Mouse (Mus musculus) lung, embryonic 15.5 days (tissue): Measurements from ENCODE around the gene Tssk1. TPM values are rescaled to one million over a fixed set of nuclear protein-coding genes. Genes with fewer than 3 reads are reported as not detected.

Source experiments
- ATAC-seq: fragments of 200-750 bp; cut with Nextera tagmentation; 2 replicates; pipeline ENCODE4 v1.8.0; 2017; ENCODE audit warnings: moderate number of reproducible peaks, borderline replicate concordance; ENCODE audit not compliant: low FRiP score, low TSS enrichment; ENCODE audit errors: extremely low read depth
- H3K27ac ChIP-seq: fragments of 300-500 bp; sonication (generic); 2 replicates; pipeline ENCODE4 v1.5.1; 2015; ENCODE audit warnings: moderate library complexity, mild to moderate bottlenecking, inconsistent platforms
- H3K27me3 ChIP-seq: fragments of 300-500 bp; sonication (generic); 2 replicates; pipeline ENCODE4 v1.6.1; 2015; ENCODE audit warnings: inconsistent platforms
- H3K36me3 ChIP-seq: fragments of 300-500 bp; sonication (generic); 2 replicates; pipeline ENCODE4 v1.6.1; 2015; ENCODE audit warnings: inconsistent platforms
- H3K4me1 ChIP-seq: fragments of 300-500 bp; sonication (generic); 2 replicates; pipeline ENCODE4 v1.6.1; 2015; ENCODE audit warnings: inconsistent platforms
- H3K4me2 ChIP-seq: fragments of 300-500 bp; sonication (generic); 2 replicates; pipeline ENCODE4 v1.6.1; 2015; ENCODE audit warnings: inconsistent platforms, mild to moderate bottlenecking, moderate library complexity
- H3K4me3 ChIP-seq: fragments of 300-500 bp; sonication (generic); 2 replicates; pipeline ENCODE4 v1.5.1; 2015; ENCODE audit warnings: mild to moderate bottlenecking, inconsistent platforms
- H3K9ac ChIP-seq: fragments of 300-500 bp; sonication (generic); 2 replicates; pipeline ENCODE4 v1.6.1; 2015; ENCODE audit warnings: inconsistent platforms
- H3K9me3 ChIP-seq: fragments of 300-500 bp; sonication (generic); 2 replicates; pipeline ENCODE4 v1.6.1; 2016; ENCODE audit warnings: inconsistent platforms
- WGBS: fragments of 180-500 bp; shearing (Covaris S2); methylation state at CpG from one replicate; pipeline ENCODE4 v1.1.7; 2015; 5-methylcytosine and 5-hydroxymethylcytosine counted together
- polyA plus RNA-seq: library from polyadenylated mRNA; unstranded; fragments of >200 nt; fragmentation: Nextera tagmentation; extraction: Ambion mirVana; gene quantifications from 2 replicates; pipeline ENCODE4 v1.2.1, GENCODE M21; 2015

The Tssk1 gene
- polyA plus RNA-seq, 1 experiment from 2014 or later: 0.05 TPM

DNA sequence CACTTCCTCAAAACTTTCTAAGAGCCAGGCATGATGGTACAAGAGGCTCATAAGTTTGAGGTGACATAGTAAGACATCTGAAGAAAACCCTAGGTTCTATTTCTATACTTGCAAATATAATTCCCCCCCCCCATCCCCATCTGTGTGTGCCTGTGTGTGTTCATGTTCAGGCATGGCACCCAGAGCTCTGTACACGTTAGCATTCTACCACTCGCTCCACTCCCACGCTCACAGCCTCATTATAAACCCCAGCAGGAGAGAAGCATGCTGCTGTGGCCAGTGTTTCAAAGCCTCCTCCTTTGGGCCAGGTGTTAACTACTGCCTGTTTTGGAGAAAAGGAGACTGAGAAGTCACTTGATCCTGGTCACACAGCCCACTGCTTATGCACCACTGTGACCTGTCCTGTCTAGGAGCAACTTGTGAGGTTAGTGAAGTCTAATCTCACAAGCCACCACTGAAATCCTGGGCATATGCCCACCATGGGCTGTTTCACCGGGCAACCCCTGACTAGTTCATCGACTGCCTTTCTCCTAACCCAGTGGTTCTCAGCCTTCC lies 38.0 kb downstream of the Tssk1 start:
- 66% methylated on average over 5 of the region's 5 CpGs for WGBS
- ATAC-seq: no peak
- Histone ChIP-seq H3K4me1 (peaks cover 7% of the 10 kb centered on the region), H3K27me3 (no peaks in the 10 kb centered on the region; the same call in 1 of the 2 replicates), H3K4me2 (no peak overlapping the region), H3K27ac (no peak overlapping the region), H3K9me3 (no peaks in the 10 kb centered on the region), H3K36me3 (no peaks in the 10 kb centered on the region), H3K4me3 (no peak overlapping the region), H3K9ac (no peak overlapping the region)

DNA sequence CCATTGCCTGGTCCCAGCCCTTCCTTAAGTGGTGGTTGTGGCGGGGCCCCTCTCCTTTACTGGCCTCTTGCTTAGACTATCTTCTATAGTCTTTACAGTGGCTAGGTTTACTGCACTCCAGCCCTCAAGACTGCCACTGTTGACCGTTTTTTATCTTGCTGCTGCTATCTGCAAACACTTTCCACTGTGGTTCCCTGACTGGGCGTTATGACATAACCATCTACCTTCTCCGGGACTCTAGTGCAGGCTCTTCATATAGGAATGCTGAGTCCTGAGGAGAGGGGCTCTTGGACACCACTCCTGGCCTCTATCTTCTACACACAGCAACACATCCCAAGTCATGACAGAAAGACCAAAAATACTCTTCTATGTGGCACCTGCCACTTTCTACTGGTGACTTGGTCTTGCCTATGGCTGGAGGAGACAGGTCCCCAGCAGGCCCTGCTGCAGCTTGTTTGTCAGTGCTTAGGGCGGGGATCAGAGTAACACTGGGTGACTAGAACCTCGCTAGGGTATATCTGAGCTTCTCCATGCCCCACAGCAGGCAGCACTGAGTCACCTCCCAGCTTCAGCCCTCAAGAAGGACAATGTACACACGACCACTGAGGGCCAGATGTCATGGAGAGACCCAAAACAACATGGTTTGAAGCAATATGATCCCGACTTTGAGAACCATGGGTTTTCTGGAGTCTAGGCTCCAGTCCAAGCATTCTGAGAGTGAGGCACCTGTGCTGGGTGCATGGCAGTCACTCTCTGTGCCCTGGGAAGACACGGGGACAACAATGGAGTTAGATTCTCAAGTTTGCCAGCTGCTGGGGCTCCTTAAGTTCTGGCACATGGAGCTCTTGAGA lies 39.8 kb downstream of the Tssk1 start:
- H3K27me3 ChIP-seq: no peaks in the 10 kb centered on the region; the same call in 1 of the 2 replicates
- no peaks in the 10 kb centered on the region for H3K9me3 ChIP-seq
- H3K4me1 ChIP-seq: peaks cover 7% of the 10 kb centered on the region
- 56% methylated on average over 9 of the region's 9 CpGs for WGBS
- H3K9ac ChIP-seq: no peak overlapping the region
- H3K4me2 ChIP-seq: no peak overlapping the region
- no peaks in the 10 kb centered on the region for H3K36me3 ChIP-seq
- no peak overlapping the region for H3K4me3 ChIP-seq
- no peak overlapping the region for H3K27ac ChIP-seq
- ATAC-seq: no peak

DNA sequence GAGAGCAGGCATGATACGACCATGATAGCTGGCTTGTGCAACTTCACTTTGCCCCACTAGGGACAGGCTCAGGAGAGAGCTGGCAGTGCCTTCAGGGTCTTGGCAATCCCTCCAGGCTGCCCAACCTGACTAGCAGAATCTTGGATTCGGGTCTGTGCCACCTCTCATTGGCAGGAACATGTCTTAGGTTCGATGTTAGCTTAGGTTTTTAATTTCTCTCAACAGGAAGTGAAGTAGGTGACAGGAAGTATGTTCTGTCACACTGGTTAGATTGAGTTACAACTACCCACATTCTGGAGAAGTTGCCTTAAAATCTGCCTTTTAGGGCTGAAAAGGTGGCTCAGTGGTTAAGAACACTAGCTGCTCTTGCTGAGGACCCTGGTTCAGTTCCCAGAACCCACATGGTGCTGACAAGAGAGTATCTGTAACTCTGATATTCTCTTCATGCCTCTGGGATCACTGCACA lies 40.5 kb downstream of the Tssk1 start:
- WGBS: 54% methylated on average over 3 of the region's 3 CpGs
- H3K27me3 ChIP-seq: no peaks in the 10 kb centered on the region; the same call in 1 of the 2 replicates

DNA sequence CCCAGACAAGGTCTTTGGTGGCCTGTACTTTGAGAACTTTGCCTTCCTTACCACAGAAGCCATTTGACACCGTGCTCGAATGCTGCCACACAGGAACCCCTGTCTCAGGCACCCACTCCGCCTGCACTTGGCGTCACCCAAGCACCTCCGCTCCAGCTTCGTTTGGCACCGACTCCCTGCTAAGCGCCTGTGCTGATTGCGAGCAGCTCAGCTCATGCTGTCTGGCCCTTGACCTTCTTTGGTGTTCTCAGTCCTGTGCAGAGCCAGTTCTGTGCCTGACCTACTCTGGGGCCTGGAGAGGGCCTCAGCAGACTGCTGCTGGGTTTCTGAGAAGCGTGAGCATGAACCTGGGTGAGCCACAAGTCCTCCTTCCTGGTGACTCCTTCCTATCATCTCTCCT lies 42.8 kb downstream of the Tssk1 start:
- Histone ChIP-seq H3K4me3 (no peak overlapping the region), H3K9ac (no peak overlapping the region), H3K4me2 (no peak overlapping the region), H3K4me1 (peaks cover 11% of the 10 kb centered on the region), H3K9me3 (no peaks in the 10 kb centered on the region), H3K27ac (no peak overlapping the region), H3K36me3 (no peaks in the 10 kb centered on the region), H3K27me3 (no peaks in the 10 kb centered on the region; the same call in 1 of the 2 replicates)
- no peak for ATAC-seq
- WGBS: 69% methylated on average over 10 of the region's 10 CpGs

More for the DNA sequence above, 40.5 kb downstream of the Tssk1 start:
- no peak overlapping the region for H3K4me3 ChIP-seq
- no peak overlapping the region for H3K9ac ChIP-seq
- peaks cover 10% of the 10 kb centered on the region for H3K4me1 ChIP-seq
- H3K36me3 ChIP-seq: no peaks in the 10 kb centered on the region
- H3K4me2 ChIP-seq: no peak overlapping the region
- H3K9me3 ChIP-seq: no peaks in the 10 kb centered on the region
- ATAC-seq: no peak
- H3K27ac ChIP-seq: no peak overlapping the region

DNA sequence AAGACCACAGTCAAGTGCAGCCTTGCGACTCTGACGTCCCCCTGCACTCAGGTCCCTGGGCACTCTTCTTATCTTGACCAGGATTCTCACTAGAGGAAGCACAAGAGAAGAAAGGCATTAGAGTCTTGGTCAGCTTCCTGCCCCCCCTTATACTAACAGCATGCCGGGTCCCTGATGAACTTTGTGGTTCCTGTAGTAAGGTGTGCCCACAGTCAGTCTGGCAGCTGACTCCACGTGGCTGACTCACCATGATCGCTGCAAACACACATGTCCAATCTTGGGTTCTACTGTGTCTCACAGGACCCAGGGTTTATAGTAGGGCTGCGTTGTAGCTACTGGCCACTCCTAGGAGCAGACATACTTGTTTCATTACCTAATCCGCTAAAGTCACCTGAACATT lies 44.2 kb downstream of the Tssk1 start:
- no peaks in the 10 kb centered on the region for H3K9me3 ChIP-seq
- H3K27me3 ChIP-seq: no peaks in the 10 kb centered on the region; the same call in 1 of the 2 replicates
- no peak overlapping the region for H3K4me2 ChIP-seq
- no peaks in the 10 kb centered on the region for H3K36me3 ChIP-seq
- no peak overlapping the region for H3K9ac ChIP-seq
- peaks cover 11% of the 10 kb centered on the region for H3K4me1 ChIP-seq
- H3K27ac ChIP-seq: no peak overlapping the region
- ATAC-seq: no peak
- no peak overlapping the region for H3K4me3 ChIP-seq
- WGBS: 61% methylated on average over 7 of the region's 7 CpGs

DNA sequence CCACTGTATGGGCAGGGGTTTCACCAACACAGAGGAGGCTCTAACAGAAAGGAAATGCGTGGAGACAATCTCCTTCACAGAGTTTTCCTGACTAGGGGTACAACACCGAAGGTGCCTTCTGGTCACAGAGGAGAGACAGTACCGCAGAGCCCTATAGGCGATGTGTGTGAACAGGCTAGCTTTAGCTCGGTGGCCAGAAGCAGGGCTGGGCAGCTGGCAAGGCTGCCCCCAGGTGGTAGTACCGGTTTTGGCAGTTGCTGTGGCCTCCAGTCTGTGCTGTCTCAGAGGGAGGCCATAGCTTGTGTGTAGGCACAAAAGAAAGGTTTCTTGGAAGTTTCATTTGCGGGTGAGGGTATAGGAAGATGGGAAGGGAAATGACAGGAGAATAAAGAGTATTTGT lies 44.8 kb downstream of the Tssk1 start:
- ATAC-seq: peak; percentile 77; the same call in 1 of the 2 replicates
- Histone ChIP-seq H3K27me3 (no peaks in the 10 kb centered on the region; the same call in 1 of the 2 replicates), H3K4me3 (no peak overlapping the region), H3K9ac (no peak overlapping the region), H3K36me3 (no peaks in the 10 kb centered on the region), H3K9me3 (no peaks in the 10 kb centered on the region), H3K27ac (peak overlapping the region; percentile 54), H3K4me2 (0 out of 2 replicates have a peak overlapping the region, but pooled peaks have one; percentile 0), H3K4me1 (peaks cover 11% of the 10 kb centered on the region)
- WGBS: 9% methylated on average over 7 of the region's 7 CpGs

DNA sequence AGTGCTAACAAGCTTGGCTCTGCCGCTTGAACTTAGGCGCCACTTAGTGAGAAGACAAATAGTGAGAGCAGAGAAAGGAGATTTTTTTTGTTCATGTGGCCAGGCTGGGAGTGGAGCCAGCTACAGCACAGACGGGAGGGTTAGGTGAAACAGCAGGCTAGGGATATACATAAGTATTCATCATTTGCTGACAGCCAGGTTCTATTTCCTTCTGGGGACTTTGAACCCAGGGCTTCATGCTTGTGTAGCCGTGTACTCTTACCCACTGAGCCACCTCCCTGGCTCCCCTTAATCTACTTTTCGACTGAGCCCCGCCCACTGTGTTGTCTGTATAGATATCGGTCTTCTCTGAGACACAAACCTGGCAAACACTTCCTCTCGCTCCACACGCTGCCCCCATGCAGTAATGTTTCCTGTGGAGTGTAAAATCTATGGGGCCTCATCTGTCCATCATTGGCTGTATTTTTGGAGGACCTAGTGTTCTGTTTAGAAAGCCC lies 45.3 kb downstream of the Tssk1 start:
- WGBS: 19% methylated on average over 9 of the region's 9 CpGs
- peaks cover 11% of the 10 kb centered on the region for H3K4me1 ChIP-seq
- H3K4me3 ChIP-seq: no peak overlapping the region
- peak; percentile 58; the same call in 1 of the 2 replicates for ATAC-seq
- H3K4me2 ChIP-seq: 0 out of 2 replicates have a peak overlapping the region, but pooled peaks have one; percentile 0
- H3K9me3 ChIP-seq: no peaks in the 10 kb centered on the region
- H3K9ac ChIP-seq: no peak overlapping the region
- no peaks in the 10 kb centered on the region; the same call in 1 of the 2 replicates for H3K27me3 ChIP-seq
- peak overlapping the region; percentile 54 for H3K27ac ChIP-seq
- no peaks in the 10 kb centered on the region for H3K36me3 ChIP-seq

DNA sequence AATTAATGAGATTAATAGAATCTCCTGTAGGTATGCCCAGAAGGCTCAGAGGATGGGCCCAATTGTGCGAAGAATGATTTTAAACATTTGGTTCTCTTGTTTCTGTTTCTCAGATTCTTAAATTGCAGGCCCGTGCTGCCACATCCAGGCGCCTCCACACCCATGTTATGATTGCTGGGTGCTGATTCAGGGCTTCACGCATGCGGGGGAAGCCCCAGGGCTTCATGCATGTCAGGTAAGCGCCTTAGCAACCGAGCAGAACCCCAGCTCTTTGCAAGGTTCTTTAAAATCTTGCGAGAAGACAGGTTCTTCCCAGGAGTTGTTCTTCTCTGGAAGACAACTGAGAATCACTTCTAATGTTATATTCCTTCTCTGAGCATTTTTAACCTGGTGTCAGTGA lies 49.4 kb downstream of the Tssk1 start:
- Histone ChIP-seq H3K9ac (no peak overlapping the region), H3K4me3 (no peak overlapping the region)
- 57% methylated on average over 8 of the region's 8 CpGs for WGBS

DNA sequence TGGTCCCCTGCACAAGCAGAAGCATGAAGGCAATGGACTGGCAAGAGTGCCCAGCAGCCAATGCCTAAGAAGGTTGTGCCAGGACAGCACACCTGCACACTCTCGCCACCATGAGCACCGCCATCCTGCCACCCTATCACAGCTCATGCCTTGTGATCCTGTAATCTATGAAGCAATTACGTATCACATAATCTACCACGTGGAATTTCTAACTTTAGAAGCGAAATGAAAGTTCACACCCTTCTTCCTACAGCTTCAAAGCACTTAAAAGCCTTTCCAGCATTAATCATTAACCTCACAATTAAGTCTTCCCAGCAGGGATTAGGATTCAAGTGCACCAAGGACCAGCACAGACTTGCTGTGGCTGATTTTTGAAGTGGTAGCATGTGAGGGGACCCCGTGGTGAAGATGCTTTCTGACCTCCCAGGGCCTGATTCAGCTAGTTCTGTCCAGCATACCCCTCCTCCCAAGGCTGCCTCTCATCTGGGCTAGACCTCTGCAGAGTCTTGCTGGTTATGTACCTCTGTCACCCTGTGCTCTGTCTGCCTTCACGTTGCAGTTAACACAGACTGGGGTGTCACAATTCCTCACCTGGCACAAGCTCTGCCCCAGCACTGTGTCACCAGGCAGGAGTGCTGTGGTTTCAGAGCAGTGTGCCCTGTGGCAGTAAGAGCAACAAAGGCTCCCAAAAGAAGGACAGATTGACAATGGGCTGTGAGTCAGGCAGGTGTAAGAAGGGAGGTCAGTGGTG lies 51.2 kb downstream of the Tssk1 start:
- Histone ChIP-seq H3K9me3 (no peaks in the 10 kb centered on the region), H3K4me1 (no peaks in the 10 kb centered on the region), H3K27ac (no peak overlapping the region), H3K4me2 (no peak overlapping the region; the same call in 1 of the 2 replicates), H3K4me3 (no peak overlapping the region), H3K9ac (no peak overlapping the region), H3K27me3 (no peaks in the 10 kb centered on the region), H3K36me3 (no peaks in the 10 kb centered on the region)
- 33% methylated on average over 7 of the region's 7 CpGs for WGBS
- peak; percentile 42; the same call in 1 of the 2 replicates for ATAC-seq

More for the DNA sequence above, 49.4 kb downstream of the Tssk1 start:
- no peaks in the 10 kb centered on the region for H3K9me3 ChIP-seq
- no peak overlapping the region for H3K27ac ChIP-seq
- peaks cover 9% of the 10 kb centered on the region for H3K4me1 ChIP-seq
- no peak for ATAC-seq
- no peaks in the 10 kb centered on the region for H3K36me3 ChIP-seq
- no peaks in the 10 kb centered on the region for H3K27me3 ChIP-seq
- H3K4me2 ChIP-seq: no peak overlapping the region
